Mouse (Mus musculus) kidney, adult 11 months (tissue): ENCODE data around the gene Olfr768.
"Not testable (repeated sequence)": the region's sequence is repeated elsewhere in the genome, so short reads cannot be mapped to it uniquely, and the experiment has no call there.

ENCODE experiments used
- DNase-seq: peaks from one replicate; pipeline ENCODE4 v3.0.0; 2022

The Olfr768 gene

GRCm38 (mm10) chr10:129099275-129099674 is at the start of gene Olfr768:
TSS of gene Olfr768 (minus strand) at chr10:129099375.
- no peak for DNase-seq

GRCm38 (mm10) chr10:129138898-129139297 is 39.7 kb upstream of the Olfr768 start, which contains the start of gene Olfr770:
TSS of gene Olfr770 (minus strand) at chr10:129138998.
- no peak for DNase-seq

GRCm38 (mm10) chr10:129117761-129118160 is 18.6 kb upstream of the Olfr768 start, which contains the start of gene Olfr769:
TSS of gene Olfr769 (minus strand) at chr10:129117861.
- no peak for DNase-seq

- DNase-seq = no peak
Measured at GRCm38 (mm10) chr10:129115146-129115545, 16.0 kb upstream of the Olfr768 start.

- DNase-seq = no peak
Measured at GRCm38 (mm10) chr10:129101231-129101630, 2.1 kb upstream of the Olfr768 start.

- not testable (repeated sequence) for DNase-seq
Measured at GRCm38 (mm10) chr10:129082810-129083209, 16.4 kb downstream of the Olfr768 start, which contains the start of gene Olfr767. TSS of gene Olfr767 (minus strand) at chr10:129082910.

- DNase-seq = no peak
Measured at GRCm38 (mm10) chr10:129068877-129069276, 30.3 kb downstream of the Olfr768 start, which contains the start of gene Olfr766-ps1. TSS of gene Olfr766-ps1 (minus strand) at chr10:129068977.

- DNase-seq = not testable (repeated sequence)
Measured at GRCm38 (mm10) chr10:129049898-129050297, 49.3 kb downstream of the Olfr768 start, which contains the start of gene Olfr765. TSS of gene Olfr765 (minus strand) at chr10:129049998.
